Mouse (Mus musculus): Measurements from ENCODE around the gene Tex12. TPM values are rescaled to one million over a fixed set of nuclear protein-coding genes. Genes with fewer than 3 reads are reported as not detected.

Gene Tex12
- polyA plus RNA-seq, 1 experiment from 2014 or later: 0.17 TPM

DNA sequence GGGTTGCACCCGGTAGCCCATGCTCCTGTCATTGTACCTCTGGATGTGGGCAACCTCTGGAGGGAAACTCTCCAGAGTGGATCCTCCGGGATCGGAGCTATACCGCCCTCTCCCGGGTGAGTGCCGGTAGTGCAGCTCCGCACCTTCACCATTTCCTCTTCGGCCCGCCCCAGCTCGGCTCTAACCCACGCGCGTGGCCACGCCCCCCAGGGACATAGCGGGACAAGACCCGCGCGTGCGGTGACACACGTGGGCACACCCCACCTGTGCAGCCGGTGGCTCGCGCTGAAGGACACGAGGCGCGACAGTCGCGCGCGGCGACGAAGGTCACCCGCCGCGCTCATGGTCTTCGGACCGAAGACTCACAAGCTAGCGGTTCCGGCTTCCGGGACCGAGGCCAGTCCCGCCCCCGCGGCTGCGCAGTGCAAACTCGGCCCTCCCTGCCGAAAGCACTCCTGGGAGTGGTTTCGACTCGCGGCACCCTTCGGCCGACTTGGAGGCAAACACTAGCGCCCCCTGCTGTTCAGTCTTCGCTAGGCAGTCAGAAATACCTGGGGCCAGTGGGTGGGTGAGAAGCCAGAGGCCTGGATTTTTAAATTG lies 32.7 kb downstream of the Tex12 start, which contains the start of gene Pts:
Pts (minus strand) TSS at position 432 of the 600 bp plus-strand sequence.
- DNase-seq (ENCODE audit: low spot score) (peak; percentile 99), ATAC-seq (ENCODE audit: low FRiP score) (peak; percentile 99)
- no peaks in the 10 kb centered on the region for H3K4me1 ChIP-seq (replicated peaks; ENCODE audit: control insufficient read depth, insufficient read depth, low read length)
- H3K36me3 ChIP-seq (ENCODE audit: control insufficient read depth, insufficient read depth, low read length): no peaks in the 10 kb centered on the region
- peak within 1 kb of the TSS; percentile 78 for H3K4me3 ChIP-seq (ENCODE audit: low read depth, low read length)
- peak within 1 kb of the TSS; percentile 51 for H3K4me2 ChIP-seq (replicated peaks; ENCODE audit: low read depth, low read length)
- no peaks in the 10 kb centered on the region for H3K27me3 ChIP-seq (ENCODE audit: control insufficient read depth, insufficient read depth, low read length)
- WGBS: under 1% methylated on average over 54 of the region's 54 CpGs
- peak within 1 kb of the TSS; percentile 85 for H3K9ac ChIP-seq (ENCODE audit: low read depth, low read length)
- 0 out of 2 replicates have a peak within 1 kb of the TSS, but pooled peaks have one; percentile 24 for H3K27ac ChIP-seq (ENCODE audit: low read depth, low read length)
- H3K9me3 ChIP-seq (ENCODE audit: control insufficient read depth, low read length): no peaks in the 10 kb centered on the region

DNA sequence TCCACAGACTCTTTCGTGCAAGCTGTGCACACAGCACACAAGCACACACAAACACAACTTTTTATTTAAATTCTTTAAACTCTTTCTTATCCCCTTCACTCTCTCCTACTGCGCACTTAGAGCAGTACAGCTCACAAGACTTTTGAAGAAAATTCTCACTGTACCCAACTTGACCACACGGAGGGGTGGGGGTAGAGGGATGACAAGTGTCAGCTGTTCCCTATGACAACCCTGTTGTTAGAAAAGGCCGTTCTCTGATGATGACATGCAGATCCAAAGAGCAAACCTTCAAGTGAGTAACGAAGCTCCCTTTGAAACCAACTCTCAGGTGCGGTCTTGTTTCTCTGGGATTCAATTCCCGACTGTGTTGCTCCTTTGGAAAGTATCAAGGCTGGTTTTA lies 33.3 kb downstream of the Tex12 start:
- Histone ChIP-seq H3K9me3 (ENCODE audit: control insufficient read depth, low read length) (no peaks in the 10 kb centered on the region), H3K4me2 (replicated peaks; ENCODE audit: low read depth, low read length) (peak overlapping the region; percentile 51), H3K27me3 (ENCODE audit: control insufficient read depth, insufficient read depth, low read length) (no peaks in the 10 kb centered on the region), H3K27ac (ENCODE audit: low read depth, low read length) (no peak overlapping the region), H3K36me3 (ENCODE audit: control insufficient read depth, insufficient read depth, low read length) (no peaks in the 10 kb centered on the region), H3K4me1 (replicated peaks; ENCODE audit: control insufficient read depth, insufficient read depth, low read length) (no peaks in the 10 kb centered on the region), H3K9ac (ENCODE audit: low read depth, low read length) (peak overlapping the region; percentile 24; the same call in 1 of the 2 replicates), H3K4me3 (ENCODE audit: low read depth, low read length) (peak overlapping the region; percentile 78)
- ATAC-seq (ENCODE audit: low FRiP score) (peak; percentile 52; the same call in 1 of the 2 replicates), DNase-seq (ENCODE audit: low spot score) (no peak)
- WGBS: 51% methylated on average over 7 of the region's 7 CpGs

DNA sequence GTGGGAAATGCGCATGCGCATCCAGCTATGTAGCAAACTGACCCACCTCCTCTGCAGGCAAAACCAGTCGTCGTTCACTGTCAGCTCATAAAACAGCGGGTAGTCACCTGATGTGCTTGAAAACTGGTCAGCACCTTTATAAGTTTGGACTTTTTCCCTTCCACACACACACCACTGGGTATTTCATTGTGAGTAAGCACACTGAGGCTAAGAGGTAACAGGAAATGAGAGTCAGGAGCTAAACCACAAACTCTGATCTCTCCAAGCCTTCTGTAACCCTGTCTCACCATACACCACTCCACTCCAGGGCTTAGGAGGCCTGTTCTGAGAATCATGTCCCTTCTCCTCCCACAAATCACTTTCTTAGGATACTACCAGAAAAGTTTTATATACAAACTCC lies 35.5 kb downstream of the Tex12 start:
- no peak overlapping the region for H3K4me3 ChIP-seq (ENCODE audit: low read depth, low read length)
- no peaks in the 10 kb centered on the region for H3K27me3 ChIP-seq (ENCODE audit: control insufficient read depth, insufficient read depth, low read length)
- no peak overlapping the region for H3K4me2 ChIP-seq (replicated peaks; ENCODE audit: low read depth, low read length)
- no peaks in the 10 kb centered on the region for H3K9me3 ChIP-seq (ENCODE audit: control insufficient read depth, low read length)
- whole genome bisulfite sequencing: 78% methylated on average over 5 of the region's 5 CpGs
- H3K4me1 ChIP-seq (replicated peaks; ENCODE audit: control insufficient read depth, insufficient read depth, low read length): no peaks in the 10 kb centered on the region
- H3K9ac ChIP-seq (ENCODE audit: low read depth, low read length): no peak overlapping the region
- DNase-seq (ENCODE audit: low spot score) (no peak), ATAC-seq (ENCODE audit: low FRiP score) (no peak)
- no peaks in the 10 kb centered on the region for H3K36me3 ChIP-seq (ENCODE audit: control insufficient read depth, insufficient read depth, low read length)
- no peak overlapping the region for H3K27ac ChIP-seq (ENCODE audit: low read depth, low read length)

DNA sequence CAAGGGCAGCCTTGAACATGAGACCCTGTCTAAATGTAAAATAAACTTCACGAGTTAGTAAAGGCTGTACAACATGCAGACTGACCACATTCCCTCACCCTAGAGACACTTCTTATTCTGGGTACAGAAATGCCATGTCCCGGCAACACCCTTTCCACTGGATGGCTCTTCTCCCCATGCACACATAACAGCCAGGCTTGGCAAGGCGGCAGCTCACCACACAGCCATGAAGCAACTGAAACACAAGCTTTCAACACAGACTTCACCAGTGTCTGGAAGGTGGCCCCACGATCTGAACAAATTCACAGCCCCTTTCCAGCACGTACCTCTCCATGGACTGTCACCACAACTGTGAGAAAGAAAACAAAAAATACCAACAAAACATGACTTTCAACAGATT lies 36.2 kb downstream of the Tex12 start:
- no peaks in the 10 kb centered on the region for H3K27me3 ChIP-seq (ENCODE audit: control insufficient read depth, insufficient read depth, low read length)
- H3K4me2 ChIP-seq (replicated peaks; ENCODE audit: low read depth, low read length): no peak overlapping the region
- no peaks in the 10 kb centered on the region for H3K36me3 ChIP-seq (ENCODE audit: control insufficient read depth, insufficient read depth, low read length)
- no peak overlapping the region for H3K4me3 ChIP-seq (ENCODE audit: low read depth, low read length)
- H3K4me1 ChIP-seq (replicated peaks; ENCODE audit: control insufficient read depth, insufficient read depth, low read length): no peaks in the 10 kb centered on the region
- DNase-seq (ENCODE audit: low spot score): no peak
- 90% methylated on average over 5 of the region's 5 CpGs for WGBS
- no peak overlapping the region for H3K27ac ChIP-seq (ENCODE audit: low read depth, low read length)
- no peak overlapping the region for H3K9ac ChIP-seq (ENCODE audit: low read depth, low read length)
- H3K9me3 ChIP-seq (ENCODE audit: control insufficient read depth, low read length): no peaks in the 10 kb centered on the region
- no peak for ATAC-seq (ENCODE audit: low FRiP score)

DNA sequence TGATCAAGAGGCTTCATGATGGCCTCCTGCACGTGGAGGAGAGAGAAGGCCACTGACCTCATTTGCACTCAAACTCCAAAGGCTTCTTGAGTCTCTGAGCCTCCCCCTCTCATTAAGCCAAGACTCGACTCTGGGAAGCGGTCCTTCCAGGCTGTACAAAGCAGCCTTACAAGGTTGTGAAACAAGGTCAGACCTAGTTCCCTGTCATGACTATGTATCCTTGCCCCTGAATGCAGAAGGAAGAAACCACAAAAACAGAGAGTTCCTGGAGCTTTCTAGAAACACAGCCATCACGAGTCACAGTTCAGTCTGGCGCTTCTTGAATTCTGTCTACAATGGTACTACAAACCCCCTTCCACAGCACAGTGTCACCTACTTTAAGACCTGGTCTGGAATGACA lies 38.6 kb downstream of the Tex12 start:
- WGBS: 90% methylated on average over 5 of the region's 5 CpGs
- H3K4me2 ChIP-seq (replicated peaks; ENCODE audit: low read depth, low read length): no peak overlapping the region
- no peaks in the 10 kb centered on the region for H3K27me3 ChIP-seq (ENCODE audit: control insufficient read depth, insufficient read depth, low read length)
- no peaks in the 10 kb centered on the region for H3K4me1 ChIP-seq (replicated peaks; ENCODE audit: control insufficient read depth, insufficient read depth, low read length)
- ATAC-seq (ENCODE audit: low FRiP score): no peak
- no peak overlapping the region for H3K9ac ChIP-seq (ENCODE audit: low read depth, low read length)
- H3K9me3 ChIP-seq (ENCODE audit: control insufficient read depth, low read length): no peaks in the 10 kb centered on the region
- H3K4me3 ChIP-seq (ENCODE audit: low read depth, low read length): no peak overlapping the region
- DNase-seq (ENCODE audit: low spot score): no peak
- H3K36me3 ChIP-seq (ENCODE audit: control insufficient read depth, insufficient read depth, low read length): no peaks in the 10 kb centered on the region
- no peak overlapping the region for H3K27ac ChIP-seq (ENCODE audit: low read depth, low read length)

DNA sequence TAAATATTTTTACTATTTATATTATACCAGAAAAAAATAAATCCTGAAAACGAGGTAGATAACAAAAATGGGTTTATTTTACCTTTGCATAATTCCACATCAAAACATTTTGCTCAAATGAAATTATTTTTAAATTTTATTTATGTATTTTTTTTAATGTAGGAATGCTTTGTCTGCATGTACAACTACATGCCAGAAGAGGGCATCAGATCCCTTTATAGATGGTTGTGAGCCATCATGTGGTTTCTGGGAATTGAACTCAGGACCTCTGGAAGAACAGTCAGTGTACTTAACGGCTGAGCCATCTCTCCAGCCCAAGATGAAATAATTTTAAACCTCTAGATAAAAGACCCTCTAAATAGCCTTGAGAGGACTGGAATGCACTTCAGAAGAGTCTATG lies 39.6 kb downstream of the Tex12 start:
- H3K4me1 ChIP-seq (replicated peaks; ENCODE audit: control insufficient read depth, insufficient read depth, low read length): no peaks in the 10 kb centered on the region
- ATAC-seq (ENCODE audit: low FRiP score): no peak
- 73% methylated on average over 2 of the region's 2 CpGs for WGBS

DNA sequence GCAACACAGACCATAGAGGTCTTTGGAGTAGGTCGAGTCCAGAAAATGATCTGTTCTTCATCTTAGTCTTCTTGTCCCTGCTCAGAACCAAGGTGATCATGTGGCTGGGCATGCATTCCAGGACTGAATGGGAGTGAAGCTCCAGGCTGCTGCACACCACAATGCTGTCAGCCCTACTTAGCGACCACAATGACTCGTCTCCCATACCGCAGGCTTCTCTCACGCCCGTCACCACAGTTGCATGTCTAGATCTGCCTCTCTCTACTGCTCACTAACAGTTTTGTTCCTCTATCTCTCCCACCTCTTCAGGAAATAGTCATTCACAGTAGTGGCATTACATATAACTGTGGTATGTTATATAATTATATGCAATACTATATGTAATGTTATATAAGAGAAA lies 40.4 kb downstream of the Tex12 start:
- Histone ChIP-seq H3K9me3 (ENCODE audit: control insufficient read depth, low read length) (no peaks in the 10 kb centered on the region), H3K36me3 (ENCODE audit: control insufficient read depth, insufficient read depth, low read length) (no peaks in the 10 kb centered on the region), H3K27me3 (ENCODE audit: control insufficient read depth, insufficient read depth, low read length) (no peaks in the 10 kb centered on the region), H3K4me2 (replicated peaks; ENCODE audit: low read depth, low read length) (no peak overlapping the region), H3K27ac (ENCODE audit: low read depth, low read length) (no peak overlapping the region), H3K9ac (ENCODE audit: low read depth, low read length) (no peak overlapping the region), H3K4me3 (ENCODE audit: low read depth, low read length) (no peak overlapping the region), H3K4me1 (replicated peaks; ENCODE audit: control insufficient read depth, insufficient read depth, low read length) (no peaks in the 10 kb centered on the region)
- WGBS: 94% methylated on average over 6 of the region's 6 CpGs
- ATAC-seq (ENCODE audit: low FRiP score) (no peak), DNase-seq (ENCODE audit: low spot score) (no peak)

More for the DNA sequence above, 39.6 kb downstream of the Tex12 start:
- H3K27me3 ChIP-seq (ENCODE audit: control insufficient read depth, insufficient read depth, low read length): no peaks in the 10 kb centered on the region
- H3K4me2 ChIP-seq (replicated peaks; ENCODE audit: low read depth, low read length): no peak overlapping the region
- no peaks in the 10 kb centered on the region for H3K9me3 ChIP-seq (ENCODE audit: control insufficient read depth, low read length)
- no peak overlapping the region for H3K27ac ChIP-seq (ENCODE audit: low read depth, low read length)
- DNase-seq (ENCODE audit: low spot score): no peak
- no peak overlapping the region for H3K9ac ChIP-seq (ENCODE audit: low read depth, low read length)
- H3K4me3 ChIP-seq (ENCODE audit: low read depth, low read length): no peak overlapping the region
- no peaks in the 10 kb centered on the region for H3K36me3 ChIP-seq (ENCODE audit: control insufficient read depth, insufficient read depth, low read length)

DNA sequence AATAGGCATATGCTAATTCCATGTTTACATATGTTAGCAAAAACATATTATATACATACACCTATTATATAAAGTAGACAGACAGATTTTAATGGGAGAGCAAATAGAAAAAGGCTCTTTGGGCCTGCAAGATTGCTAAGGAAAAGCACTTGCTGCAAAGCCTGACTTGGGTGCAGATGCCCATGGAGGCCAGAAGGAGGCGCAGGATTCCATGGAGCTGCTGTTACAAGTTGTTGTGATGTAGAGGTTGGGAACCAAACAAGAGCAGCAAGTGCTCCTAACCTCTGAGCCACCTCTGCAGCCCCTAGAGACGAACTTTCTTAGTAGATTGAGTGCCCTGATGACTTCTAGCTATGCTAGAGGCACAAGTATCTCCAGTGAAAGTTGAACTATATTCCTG lies 42.3 kb downstream of the Tex12 start:
- Histone ChIP-seq H3K4me2 (replicated peaks; ENCODE audit: low read depth, low read length) (no peak overlapping the region), H3K9ac (ENCODE audit: low read depth, low read length) (no peak overlapping the region), H3K36me3 (ENCODE audit: control insufficient read depth, insufficient read depth, low read length) (no peaks in the 10 kb centered on the region), H3K9me3 (ENCODE audit: control insufficient read depth, low read length) (no peaks in the 10 kb centered on the region), H3K4me3 (ENCODE audit: low read depth, low read length) (no peak overlapping the region), H3K4me1 (replicated peaks; ENCODE audit: control insufficient read depth, insufficient read depth, low read length) (no peaks in the 10 kb centered on the region), H3K27me3 (ENCODE audit: control insufficient read depth, insufficient read depth, low read length) (no peaks in the 10 kb centered on the region), H3K27ac (ENCODE audit: low read depth, low read length) (no peak overlapping the region)
- ATAC-seq (ENCODE audit: low FRiP score) (no peak), DNase-seq (ENCODE audit: low spot score) (peak; percentile 62)
- 9% methylated on average over 2 of the region's 2 CpGs for WGBS

DNA sequence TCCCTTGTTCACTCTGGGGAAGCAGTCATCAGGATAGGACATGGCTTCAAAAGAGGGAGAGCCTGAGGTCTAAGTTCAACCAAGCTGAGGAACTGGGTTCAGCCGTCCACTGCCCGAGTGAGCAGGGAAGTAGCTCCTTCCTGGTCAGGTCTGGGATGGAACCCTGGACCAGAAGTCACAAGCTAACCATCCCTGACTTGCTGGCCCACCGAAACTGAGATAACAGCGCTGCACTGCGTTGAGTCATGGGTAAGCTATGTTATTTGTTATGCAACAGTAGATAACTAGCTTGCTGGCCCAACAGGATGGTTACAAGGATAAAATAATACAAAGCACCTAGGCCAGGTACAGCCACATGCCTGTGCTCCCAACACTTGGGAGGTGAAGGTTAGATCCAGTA lies 45.7 kb downstream of the Tex12 start:
- 89% methylated on average over 5 of the region's 5 CpGs for WGBS
- ATAC-seq (ENCODE audit: low FRiP score) (no peak), DNase-seq (ENCODE audit: low spot score) (no peak)
- H3K9me3 ChIP-seq (ENCODE audit: control insufficient read depth, low read length): no peaks in the 10 kb centered on the region
- H3K9ac ChIP-seq (ENCODE audit: low read depth, low read length): no peak overlapping the region
- no peak overlapping the region for H3K4me3 ChIP-seq (ENCODE audit: low read depth, low read length)
- no peaks in the 10 kb centered on the region for H3K4me1 ChIP-seq (replicated peaks; ENCODE audit: control insufficient read depth, insufficient read depth, low read length)
- no peaks in the 10 kb centered on the region for H3K27me3 ChIP-seq (ENCODE audit: control insufficient read depth, insufficient read depth, low read length)
- H3K4me2 ChIP-seq (replicated peaks; ENCODE audit: low read depth, low read length): no peak overlapping the region
- no peaks in the 10 kb centered on the region for H3K36me3 ChIP-seq (ENCODE audit: control insufficient read depth, insufficient read depth, low read length)
- no peak overlapping the region for H3K27ac ChIP-seq (ENCODE audit: low read depth, low read length)
